Mouse (Mus musculus): ENCODE data around the gene Gm4744. TPM values are rescaled to one million over a fixed set of nuclear protein-coding genes. Genes with fewer than 3 reads are reported as not detected.

Gm4744 gene
- polyA plus RNA-seq, 1 experiment from 2014 or later: not detected

Other genes starting within 250 kb of the Gm4744 start
- not detected in 2 replicates for gene Moxd2, start 64.4 kb downstream of the Gm4744 start, polyA plus RNA-seq (2014; fragmentation: Nextera tagmentation; extraction: Ambion mirVana)
- not detected in 2 replicates for gene Prss58, start 51.5 kb downstream of the Gm4744 start, polyA plus RNA-seq (2014; fragmentation: Nextera tagmentation; extraction: Ambion mirVana)
- not detected in 2 replicates for gene 1700074P13Rik, start 11.3 kb downstream of the Gm4744 start, polyA plus RNA-seq (2014; fragmentation: Nextera tagmentation; extraction: Ambion mirVana)
- 0.23 and 0.47 TPM in 2 replicates for gene 1810009J06Rik, start 12.9 kb upstream of the Gm4744 start, polyA plus RNA-seq (2014; fragmentation: Nextera tagmentation; extraction: Ambion mirVana)
- 0.55 TPM in 1 of 2 replicates, not detected in the other for gene Gm2663, start 47.6 kb upstream of the Gm4744 start, polyA plus RNA-seq (2014; fragmentation: Nextera tagmentation; extraction: Ambion mirVana)
- not detected in 2 replicates for gene 2210010C04Rik, start 83.6 kb upstream of the Gm4744 start, polyA plus RNA-seq (2014; fragmentation: Nextera tagmentation; extraction: Ambion mirVana)

Data from heart, embryonic 14.5 days (tissue).